Mouse (Mus musculus) ES-E14 (cell line): ENCODE data around the gene Mansc1. TPM values are rescaled to one million over a fixed set of nuclear protein-coding genes. Genes with fewer than 3 reads are reported as not detected.

ENCODE experiments used
- DNase-seq: peaks from one replicate; pipeline ENCODE4 v3.0.0-alpha.2; 2013; ENCODE audit warnings: low read depth, low spot score
- H3K27ac ChIP-seq: 2 replicates; pipeline ENCODE4 v1.5.1; 2012; ENCODE audit warnings: low read depth, mild to moderate bottlenecking, low read length, moderate library complexity, mixed read lengths; ENCODE audit not compliant: poor library complexity, insufficient read depth, severe bottlenecking
- H3K36me3 ChIP-seq: 2 replicates; pipeline ENCODE4 v1.6.1; 2012; ENCODE audit warnings: mild to moderate bottlenecking, low read length, moderate library complexity, mixed read lengths; ENCODE audit not compliant: control insufficient read depth, poor library complexity, insufficient read depth, severe bottlenecking
- H3K4me1 ChIP-seq, 2 experiments: fragments of 150-350 bp in 1 of 2; sonication (generic) in 1 of 2; 2 replicates each; pipeline ENCODE4 v1.6.1; 2012; ENCODE audit warnings: low read length in 2 of 2, mild to moderate bottlenecking in 1 of 2, mixed read lengths in 1 of 2; ENCODE audit not compliant: control insufficient read depth in 2 of 2, insufficient read depth in 2 of 2, poor library complexity in 1 of 2
- H3K4me3 ChIP-seq, 2 experiments: fragments of 150-350 bp in 1 of 2; sonication (generic) in 1 of 2; 2 replicates each; pipeline ENCODE4 v1.5.1; 2012; ENCODE audit warnings: low read length in 2 of 2, low read depth in 1 of 2, mild to moderate bottlenecking in 1 of 2, mixed read lengths in 1 of 2; ENCODE audit not compliant: insufficient read depth in 1 of 2, poor library complexity in 1 of 2, severe bottlenecking in 1 of 2
- H3K9ac ChIP-seq: 2 replicates; pipeline ENCODE4 v1.6.1; 2012; ENCODE audit warnings: low read depth, mild to moderate bottlenecking, low read length, mixed read lengths; ENCODE audit not compliant: poor library complexity, insufficient read depth, severe bottlenecking
- H3K9me3 ChIP-seq: fragments of 150-350 bp; sonication (generic); 2 replicates; pipeline ENCODE4 v1.6.1; 2012; ENCODE audit warnings: low read depth, mild to moderate bottlenecking, low read length; ENCODE audit not compliant: control insufficient read depth, insufficient read depth
- CHD2 ChIP-seq: IDR thresholded peaks from 2 replicates; pipeline ENCODE4 v1.6.1; 2014; ENCODE audit warnings: mild to moderate bottlenecking, low read depth, low read length, inconsistent platforms
- HCFC1 ChIP-seq: IDR thresholded peaks from 2 replicates; pipeline ENCODE4 v1.6.1; 2012; ENCODE audit warnings: low read length, inconsistent platforms, borderline replicate concordance; ENCODE audit not compliant: insufficient read depth
- MAFK ChIP-seq: IDR thresholded peaks from 2 replicates; pipeline ENCODE4 v1.6.1; 2014; ENCODE audit warnings: mild to moderate bottlenecking, low read depth, low read length, inconsistent platforms; ENCODE audit not compliant: insufficient read depth
- ZC3H11A ChIP-seq: IDR thresholded peaks from 2 replicates; pipeline ENCODE4 v1.6.1; 2012; ENCODE audit warnings: low read depth, mild to moderate bottlenecking, inconsistent platforms, low read length, borderline replicate concordance
- ZNF384 ChIP-seq: IDR thresholded peaks from 2 replicates; pipeline ENCODE4 v1.6.1; 2012; ENCODE audit warnings: low read depth, low read length, inconsistent platforms
- in situ Hi-C, 2 experiments: fragments of 600-800 bp; cut with MboI; formaldehyde crosslinking; loops; one replicate each; pipeline ENCODE4 v1.15.1; 2025; ENCODE audit warnings: low sequenced_read_pairs in 2 of 2, inconsistent platforms in 1 of 2; ENCODE audit not compliant: unreplicated experiment in 2 of 2
- total RNA-seq: library from RNA; depleted of rRNA; stranded (reverse); fragments of 300-350 nt; gene quantifications from 2 replicates; pipeline ENCODE4 v1.2.3, GENCODE M21; 2012

Mansc1 gene
- total RNA-seq, 1 experiment: 0.58 TPM

DNA sequence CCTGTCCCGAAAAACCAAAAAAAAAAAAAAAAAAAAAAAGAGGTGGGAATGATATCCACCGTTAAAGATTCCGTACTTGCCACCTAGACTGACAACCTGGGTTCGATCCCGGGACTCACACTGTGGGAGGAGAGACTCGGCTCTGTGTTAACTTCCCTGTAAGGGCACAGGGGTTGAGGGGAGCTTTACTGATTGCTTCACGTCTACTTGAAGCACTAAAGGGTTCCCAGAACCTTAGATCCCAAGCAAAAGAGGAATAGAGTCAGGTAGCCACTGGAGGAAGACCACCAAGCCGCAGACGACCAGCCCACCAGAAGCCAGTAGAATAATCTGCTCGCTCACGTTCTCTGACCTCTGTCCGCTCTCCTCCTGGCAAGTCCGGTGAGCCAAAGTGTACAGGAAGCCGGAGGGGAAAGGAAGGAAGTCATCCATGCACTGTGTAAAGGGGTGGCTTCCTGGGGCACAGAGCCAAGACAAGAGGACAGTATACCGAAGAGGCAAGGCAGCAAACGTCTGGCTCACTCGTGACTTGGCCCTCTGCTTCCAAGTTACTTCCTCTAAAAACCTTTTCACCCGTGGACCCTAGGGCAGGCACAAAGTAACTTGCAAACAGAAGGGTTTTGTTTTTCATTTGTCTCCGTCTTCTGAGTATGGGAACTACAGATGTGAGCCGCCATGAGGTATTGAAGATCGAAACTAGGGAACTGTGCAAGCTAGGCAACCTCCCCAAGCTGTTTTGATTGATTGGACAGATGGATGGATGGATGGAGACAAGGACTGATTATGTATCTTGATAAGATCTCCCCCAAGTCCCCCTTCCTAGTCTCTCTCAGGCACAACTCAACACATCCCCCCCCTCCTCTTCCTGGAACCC, 37.5 kb downstream of the Mansc1 start:
- DNase-seq: no peak
- TF ChIP-seq ZNF384: no peak
- TF ChIP-seq MAFK: no peak
- no peak for TF ChIP-seq ZC3H11A
- no peaks in the 10 kb centered on the region for H3K36me3 ChIP-seq
- peak overlapping the region in 1 of 2 experiments; percentile 44; a peak in 1 of 4 replicates for H3K4me3 ChIP-seq
- H3K9me3 ChIP-seq: no peaks in the 10 kb centered on the region
- no peak overlapping the region for H3K27ac ChIP-seq
- peaks cover 0 to 6% of the 10 kb centered on the region in 2 experiments; a peak in 1 of 4 replicates for H3K4me1 ChIP-seq
- H3K9ac ChIP-seq: no peak overlapping the region
- in situ Hi-C loops: no loop called here

DNA sequence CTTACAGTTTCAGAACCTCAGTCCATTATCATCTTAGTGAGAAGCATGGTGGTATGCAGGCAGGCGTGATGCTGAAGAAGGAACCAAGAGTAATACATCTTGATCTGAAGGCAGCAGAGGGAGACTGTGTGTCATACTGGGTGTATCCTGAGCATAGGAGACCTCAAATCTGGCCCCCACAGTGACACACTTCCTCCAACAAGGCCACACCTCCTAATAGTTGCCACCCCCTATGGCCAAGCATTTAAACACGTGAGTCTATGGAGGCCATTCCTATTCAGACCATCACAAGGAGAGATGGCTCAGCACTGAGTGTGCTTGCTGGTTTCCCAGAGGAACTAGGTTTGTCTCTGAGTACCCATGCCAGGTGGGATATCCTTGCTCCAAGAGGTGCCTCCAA, 40.7 kb downstream of the Mansc1 start:
- in situ Hi-C loops: no loop called here
- no peaks in the 10 kb centered on the region for H3K36me3 ChIP-seq
- no peak for DNase-seq
- no peak overlapping the region for H3K27ac ChIP-seq
- no peak overlapping the region for H3K4me3 ChIP-seq
- TF ChIP-seq ZC3H11A (no peak), ZNF384 (no peak), CHD2 (no peak), HCFC1 (no peak), MAFK (no peak)
- H3K4me1 ChIP-seq: peaks cover 0 to 6% of the 10 kb centered on the region in 2 experiments; a peak in 1 of 4 replicates
- no peak overlapping the region for H3K9ac ChIP-seq
- H3K9me3 ChIP-seq: no peaks in the 10 kb centered on the region

DNA sequence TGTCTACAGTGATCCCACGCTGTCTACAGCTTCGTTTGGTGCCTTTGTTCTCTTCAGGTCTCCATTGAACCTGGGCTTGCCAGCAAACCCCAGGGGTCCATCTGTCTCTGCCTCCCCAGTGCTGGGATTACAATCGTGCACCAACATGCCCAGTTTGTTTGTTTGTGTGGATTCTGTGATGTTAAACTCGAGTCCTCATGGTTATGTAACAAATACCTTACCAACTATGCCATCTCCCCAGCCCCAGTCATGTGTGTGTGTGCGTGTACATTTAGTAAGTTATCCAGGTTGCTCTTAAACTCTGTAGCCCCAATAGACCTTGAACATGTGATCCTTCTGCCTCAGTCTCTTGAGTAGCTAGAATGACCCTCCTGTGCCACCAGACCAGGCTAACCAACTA, 46.0 kb downstream of the Mansc1 start:
- no peak for DNase-seq
- no peak overlapping the region for H3K4me3 ChIP-seq
- H3K9ac ChIP-seq: no peak overlapping the region
- in situ Hi-C loops: no loop called here
- H3K9me3 ChIP-seq: no peaks in the 10 kb centered on the region
- no peaks in the 10 kb centered on the region for H3K4me1 ChIP-seq
- H3K27ac ChIP-seq: no peak overlapping the region
- TF ChIP-seq ZC3H11A (no peak), ZNF384 (no peak), CHD2 (no peak), MAFK (no peak), HCFC1 (no peak)
- H3K36me3 ChIP-seq: no peaks in the 10 kb centered on the region

DNA sequence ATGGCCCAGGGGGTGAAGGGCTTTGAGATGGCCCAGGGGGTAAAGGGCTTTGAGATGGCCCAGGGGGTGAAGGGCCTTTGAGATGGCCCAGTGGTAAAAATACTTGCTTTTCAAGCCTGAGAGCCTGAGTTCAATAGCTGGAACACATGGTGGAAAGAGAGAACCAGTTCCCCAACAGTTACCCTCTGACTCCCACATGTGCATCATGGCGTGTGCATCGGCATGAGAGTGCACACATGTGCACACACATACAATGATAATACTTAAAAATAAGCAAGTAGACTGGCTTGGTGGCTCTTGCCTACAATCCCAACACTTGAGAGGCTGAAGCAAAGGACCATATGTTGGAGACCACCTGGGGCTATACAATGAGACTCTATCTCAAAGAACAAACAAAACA, 47.7 kb downstream of the Mansc1 start:
- DNase-seq: no peak
- no peaks in the 10 kb centered on the region for H3K9me3 ChIP-seq
- H3K36me3 ChIP-seq: no peaks in the 10 kb centered on the region
- H3K9ac ChIP-seq: no peak overlapping the region
- no peak overlapping the region for H3K4me3 ChIP-seq
- peaks cover 0 to 1% of the 10 kb centered on the region in 2 experiments; a peak in 1 of 4 replicates for H3K4me1 ChIP-seq
- no peak overlapping the region for H3K27ac ChIP-seq
- in situ Hi-C loops: no loop called here
- TF ChIP-seq ZNF384 (no peak), HCFC1 (no peak), ZC3H11A (no peak), MAFK (no peak), CHD2 (no peak)
